Mouse (Mus musculus) testis, adult 2 months (tissue): ENCODE data around the gene Mgat5.

ENCODE experiments used
- CTCF ChIP-seq: fragments of 200-500 bp; IDR thresholded peaks from 2 replicates; pipeline ENCODE4 v1.5.1; 2012; ENCODE audit warnings: low read depth, mild to moderate bottlenecking, inconsistent platforms, low read length, moderate library complexity; ENCODE audit not compliant: control insufficient read depth, insufficient read depth, insufficient replicate concordance
- POLR2A ChIP-seq: fragments of 200-500 bp; IDR thresholded peaks from 2 replicates; pipeline ENCODE4 v1.6.1; 2012; ENCODE audit warnings: low read depth, mild to moderate bottlenecking, inconsistent platforms, low read length, moderate library complexity; ENCODE audit not compliant: control insufficient read depth

GRCm38 (mm10) chr1:127395724-127396123 lies 190.9 kb downstream of the Mgat5 start:
- no peak for TF ChIP-seq POLR2A
- no peak for TF ChIP-seq CTCF
